Mouse (Mus musculus) embryonic fibroblast, embryonic 13.5 days (primary cell): Measurements from ENCODE around the gene Erf. TPM values are rescaled to one million over a fixed set of nuclear protein-coding genes. Genes with fewer than 3 reads are reported as not detected.
A peak's percentile ranks its signal among the peaks of the same experiment; 100 is the strongest.

Source experiments
- H3K27ac ChIP-seq: 2 replicates; pipeline ENCODE4 v1.5.1; 2012; ENCODE audit warnings: low read length, control low read depth, inconsistent platforms; ENCODE audit not compliant: insufficient read depth
- H3K4me1 ChIP-seq: 2 replicates; pipeline ENCODE4 v1.6.1; 2011; ENCODE audit warnings: low read length; ENCODE audit not compliant: control insufficient read depth, insufficient read depth
- H3K4me3 ChIP-seq: 2 replicates; pipeline ENCODE4 v1.5.1; 2011; ENCODE audit warnings: mild to moderate bottlenecking, control low read depth, low read length; ENCODE audit not compliant: insufficient read depth
- CTCF ChIP-seq: IDR thresholded peaks from 2 replicates; pipeline ENCODE4 v1.5.1; 2011; ENCODE audit warnings: mild to moderate bottlenecking, control low read depth, low read length, moderate library complexity, borderline replicate concordance; ENCODE audit not compliant: insufficient read depth
- POLR2A ChIP-seq: IDR thresholded peaks from 2 replicates; pipeline ENCODE4 v1.6.1; 2011; ENCODE audit warnings: low read depth, mild to moderate bottlenecking, control low read depth, low read length, moderate library complexity
- polyA plus RNA-seq: library from polyadenylated mRNA; stranded (reverse); fragments of >200 nt; gene quantifications from 2 replicates; pipeline ENCODE4 v1.2.4, GENCODE M21; 2011; ENCODE audit warnings: low read depth; ENCODE audit not compliant: missing spikeins, insufficient read length

Gene Erf
- polyA plus RNA-seq, 1 experiment: 70.9 TPM

DNA sequence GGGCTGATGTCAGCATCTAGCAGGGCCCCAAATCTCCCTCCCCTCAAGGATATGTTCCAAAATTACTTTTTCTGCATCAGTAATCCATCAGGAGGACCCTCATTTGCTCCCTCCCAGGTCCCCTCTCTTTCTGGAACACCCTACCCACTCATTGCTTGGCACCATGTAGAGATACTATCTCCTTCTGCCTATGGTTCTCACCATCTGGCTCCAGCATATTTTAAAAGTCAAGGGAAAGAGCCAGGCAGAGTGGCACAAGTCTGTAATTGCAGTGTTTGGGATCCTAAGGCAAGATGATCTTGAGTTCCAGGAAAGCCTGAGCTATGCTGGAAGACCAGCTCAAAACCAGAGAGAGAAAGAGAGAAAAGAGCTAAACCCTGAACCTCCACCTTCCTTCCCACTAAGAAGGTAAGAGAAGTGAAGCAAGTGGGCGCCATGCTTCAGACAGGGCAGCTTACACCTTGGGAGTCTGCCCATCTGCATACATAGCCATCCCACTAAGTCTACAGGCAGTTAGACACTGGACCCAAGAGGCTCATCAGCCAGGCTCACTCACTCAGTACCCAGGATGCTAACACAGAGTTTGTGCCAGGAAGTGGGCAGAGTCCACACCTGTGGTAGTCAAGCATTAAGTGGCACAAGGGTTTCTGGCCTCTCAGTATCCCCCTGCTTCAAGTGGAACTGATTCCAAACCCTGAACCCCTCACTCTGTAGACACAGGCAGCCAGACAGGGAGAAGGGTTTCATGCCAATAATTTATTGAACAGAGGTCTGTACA, 22.8 kb downstream of the Erf start:
- H3K4me1 ChIP-seq: 0 out of 2 replicates have a peak, but pooled peaks cover under 1% of the 10 kb centered on the region

DNA sequence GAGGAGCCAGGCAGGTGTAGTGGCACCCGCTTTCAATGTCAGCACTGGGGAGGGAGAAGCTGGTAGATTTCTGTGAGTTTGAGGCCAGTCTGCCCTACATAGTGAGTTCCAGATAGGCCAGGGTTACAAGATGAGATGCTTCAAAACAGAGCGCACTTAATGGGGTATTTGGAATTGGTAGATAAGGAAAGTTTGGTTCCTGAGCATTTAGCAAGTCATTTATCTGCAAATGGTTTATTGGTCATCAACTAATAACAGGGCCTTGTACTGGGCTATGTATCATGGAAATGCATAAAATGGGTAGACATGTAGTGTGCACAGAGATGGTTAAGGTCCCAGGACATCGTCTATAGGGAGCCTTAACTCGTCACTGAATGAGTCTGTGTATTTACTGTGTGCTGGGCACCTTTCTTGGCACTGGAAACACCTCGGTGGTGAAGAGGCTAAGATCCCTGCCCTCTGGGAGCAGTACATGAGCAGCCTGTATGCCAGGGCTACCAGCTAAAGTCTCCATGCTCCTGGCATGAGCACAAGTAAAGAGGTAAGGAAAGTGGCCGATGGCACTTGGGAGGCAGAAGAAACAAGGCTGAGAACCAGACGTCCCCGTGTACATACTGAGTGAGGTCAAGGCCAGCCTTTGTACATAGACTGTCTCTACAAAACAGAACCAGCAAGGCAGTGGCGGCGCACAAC, 28.1 kb downstream of the Erf start:
- H3K27ac ChIP-seq: no peak overlapping the region
- TF ChIP-seq POLR2A: no peak
- no peak for TF ChIP-seq CTCF
- H3K4me3 ChIP-seq: peak overlapping the region; percentile 86

More for the DNA sequence above, 22.8 kb downstream of the Erf start:
- TF ChIP-seq CTCF: no peak
- 0 out of 2 replicates have a peak, but pooled peaks have one; percentile 9 for TF ChIP-seq POLR2A
- H3K4me3 ChIP-seq: no peak overlapping the region
- no peak overlapping the region for H3K27ac ChIP-seq

DNA sequence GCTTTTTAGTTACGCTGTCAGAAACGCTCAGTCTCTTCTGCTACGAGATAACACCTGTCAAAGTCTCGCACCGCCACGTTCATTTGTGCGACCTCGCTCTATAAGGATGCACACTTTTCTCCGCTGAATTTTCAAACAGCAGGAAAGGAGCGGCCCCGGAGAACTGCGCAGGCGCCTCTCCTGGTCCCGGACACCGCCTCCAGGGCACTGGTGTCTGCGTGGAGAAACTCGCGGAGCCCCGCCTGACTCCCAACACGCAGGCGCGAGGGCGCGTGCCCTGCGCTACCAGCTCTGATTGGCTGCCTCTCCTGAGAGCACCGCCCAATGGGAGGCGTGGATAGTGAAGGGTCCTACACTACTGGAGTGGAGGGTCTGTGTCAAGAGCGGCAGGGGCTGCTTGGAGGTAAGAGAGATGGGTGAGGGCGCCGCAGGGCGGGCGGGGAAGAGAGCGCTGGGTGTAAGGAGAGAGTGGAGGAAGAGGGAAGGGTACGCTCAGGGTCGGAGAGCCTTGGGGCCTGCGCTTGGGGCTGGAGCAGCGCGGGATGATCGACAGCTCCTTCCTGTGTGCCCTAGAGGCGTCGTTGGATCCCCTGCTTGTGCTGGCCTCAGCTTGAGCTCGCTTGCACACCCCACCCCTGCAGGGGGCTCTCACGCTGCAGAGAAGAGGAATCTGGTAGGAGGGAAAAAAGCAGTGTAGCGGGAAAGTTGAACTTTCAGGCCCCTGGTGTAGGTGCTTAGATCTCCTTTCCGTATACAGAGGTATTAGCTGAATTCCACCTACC, 29.3 kb downstream of the Erf start, which contains the start of gene Zfp526:
TSS of gene Zfp526 (plus strand) at position 324 of the 782 bp plus-strand sequence.
- TF ChIP-seq POLR2A (peak; percentile 83), CTCF (0 out of 2 replicates have a peak, but pooled peaks have one; percentile 1)
- Histone ChIP-seq H3K4me3 (peak within 1 kb of the TSS; percentile 86), H3K27ac (peak within 1 kb of the TSS; percentile 63), H3K4me1 (peaks cover 8% of the 10 kb centered on the region)

More for the DNA sequence above, 28.1 kb downstream of the Erf start:
- peaks cover 8% of the 10 kb centered on the region for H3K4me1 ChIP-seq

DNA sequence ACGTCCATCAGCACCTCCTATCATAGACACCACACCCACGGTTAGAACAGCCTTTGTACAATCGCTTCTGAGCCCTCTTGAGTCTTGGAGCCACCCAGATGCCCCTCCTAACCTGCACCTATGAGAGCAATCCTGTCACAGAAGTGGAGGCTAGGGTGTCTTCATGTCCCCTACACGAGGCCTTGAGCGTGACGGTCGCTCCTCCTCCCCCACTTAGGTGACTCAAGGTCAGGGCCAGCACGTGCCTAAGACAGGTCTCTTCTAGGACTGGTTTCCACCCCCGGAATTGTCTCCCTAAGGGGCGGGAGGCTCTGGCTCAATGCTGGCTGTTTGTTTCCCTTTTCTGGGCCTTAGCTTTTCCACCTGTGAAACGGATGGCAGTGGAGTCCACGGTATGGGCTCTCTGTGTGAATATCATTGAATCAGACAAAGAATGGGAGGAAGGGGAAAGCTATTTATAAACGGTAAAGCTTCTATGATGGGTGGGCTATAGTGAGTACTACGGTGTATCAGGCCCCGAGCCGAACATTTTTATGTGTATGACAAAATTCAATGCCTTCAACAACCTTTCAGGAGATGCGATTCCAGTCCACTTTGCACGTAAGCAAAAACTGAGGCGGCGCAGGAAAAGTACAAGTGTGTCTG, 30.0 kb downstream of the Erf start, which contains the start of gene Dedd2:
TSS of gene Dedd2 (minus strand) at position 159 of the 645 bp plus-strand sequence.
- TF ChIP-seq CTCF (no peak), POLR2A (no peak)
- H3K4me3 ChIP-seq: peak within 1 kb of the TSS; percentile 86
- peak within 1 kb of the TSS; percentile 63 for H3K27ac ChIP-seq
- H3K4me1 ChIP-seq: peaks cover 8% of the 10 kb centered on the region

DNA sequence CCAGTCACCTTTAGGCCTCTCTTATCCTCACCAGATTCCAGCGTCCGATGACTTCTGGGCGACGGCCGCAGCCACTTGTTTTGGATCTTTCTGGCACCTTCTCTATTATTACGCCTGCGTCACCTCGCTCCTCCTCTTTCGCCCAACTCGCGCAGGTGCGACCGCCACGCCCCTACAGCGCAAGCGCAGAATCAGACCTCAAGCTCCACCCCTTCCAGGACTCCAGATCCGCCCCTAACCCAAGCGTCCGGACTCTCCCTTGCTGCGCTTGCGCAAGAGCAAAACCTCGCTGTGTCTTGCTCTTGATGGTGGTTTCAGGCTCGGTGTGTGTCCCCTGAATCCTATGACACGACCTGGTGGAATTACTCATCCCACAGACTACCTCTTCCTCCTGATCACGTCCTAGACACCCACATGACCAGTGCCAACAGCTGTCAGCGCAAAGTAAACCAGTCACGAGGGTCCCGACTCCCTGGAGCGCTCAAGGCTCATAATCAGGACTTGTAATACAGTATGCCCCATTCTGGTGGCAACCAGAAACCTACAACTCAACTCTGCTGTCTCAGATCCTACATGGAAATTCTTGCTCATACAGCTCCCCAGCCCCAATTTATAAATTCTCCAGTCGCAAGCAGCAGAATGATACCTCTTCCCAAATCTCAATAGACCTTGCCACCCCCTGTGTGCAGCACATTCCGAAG, 30.7 kb downstream of the Erf start:
- Histone ChIP-seq H3K27ac (peak overlapping the region; percentile 63), H3K4me1 (peaks cover 8% of the 10 kb centered on the region), H3K4me3 (peak overlapping the region; percentile 68)
- peak; percentile 93 for TF ChIP-seq POLR2A
- TF ChIP-seq CTCF: no peak

DNA sequence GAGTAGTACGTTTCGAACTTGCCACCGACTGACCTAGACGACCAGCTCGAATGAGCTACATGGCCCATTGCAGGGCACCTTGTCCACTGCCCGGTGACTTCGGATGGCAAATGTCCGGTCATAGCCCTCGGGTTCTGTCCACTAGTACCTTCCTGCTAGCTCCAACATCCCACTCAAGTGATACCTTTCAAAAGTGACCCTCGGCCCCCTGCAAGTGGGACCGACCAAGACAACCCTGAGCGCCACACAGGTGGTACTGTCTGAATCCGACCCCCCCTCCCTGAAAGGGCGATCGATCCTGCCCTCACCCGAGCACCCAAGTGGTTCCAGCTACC, 31.2 kb downstream of the Erf start:
- Histone ChIP-seq H3K4me3 (peak overlapping the region; percentile 68), H3K4me1 (peaks cover 8% of the 10 kb centered on the region), H3K27ac (no peak overlapping the region)
- TF ChIP-seq CTCF (no peak), POLR2A (no peak)

DNA sequence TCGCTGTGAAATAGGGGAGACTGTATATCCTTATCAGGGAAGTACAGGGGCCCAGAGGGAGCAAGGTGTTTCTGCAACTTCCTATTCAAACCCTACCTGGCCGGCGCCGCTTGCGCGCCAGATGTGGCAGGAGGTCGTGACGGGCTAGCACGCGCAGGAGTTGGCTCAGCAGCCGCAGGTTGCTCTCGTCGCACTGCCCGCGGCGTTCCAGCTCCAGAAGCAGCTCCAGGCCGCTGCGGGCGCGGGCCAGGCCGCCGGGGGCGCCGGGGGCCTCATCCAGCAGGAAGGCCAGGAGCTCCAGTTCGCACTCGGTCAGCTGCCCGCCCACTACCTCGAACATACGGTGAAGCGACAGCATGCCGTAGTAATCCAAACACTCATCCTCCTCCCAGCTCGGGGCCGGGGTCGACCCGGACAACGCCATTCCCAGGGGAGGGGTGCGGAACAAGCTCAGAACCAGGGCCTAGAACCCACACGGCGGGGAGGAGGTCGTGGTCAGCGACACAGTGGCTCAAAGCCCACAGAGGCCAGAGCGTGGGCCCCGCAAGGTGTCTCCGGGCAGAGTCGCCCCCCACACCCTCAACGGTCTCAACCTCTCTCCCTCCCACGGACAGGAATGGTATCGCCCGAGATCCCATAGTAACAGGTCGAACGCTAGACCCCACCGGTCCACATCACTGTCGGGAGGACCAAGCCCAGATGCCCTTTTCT, 31.7 kb downstream of the Erf start:
- TF ChIP-seq CTCF (no peak), POLR2A (no peak)
- H3K27ac ChIP-seq: no peak overlapping the region
- H3K4me1 ChIP-seq: peaks cover 8% of the 10 kb centered on the region
- peak overlapping the region; percentile 68 for H3K4me3 ChIP-seq
